Mouse (Mus musculus): Measurements from ENCODE around the gene Zscan2. TPM values are rescaled to one million over a fixed set of nuclear protein-coding genes. Genes with fewer than 3 reads are reported as not detected.

Zscan2 gene
- polyA plus RNA-seq, 1 experiment from 2014 or later, result 2.5 TPM

DNA sequence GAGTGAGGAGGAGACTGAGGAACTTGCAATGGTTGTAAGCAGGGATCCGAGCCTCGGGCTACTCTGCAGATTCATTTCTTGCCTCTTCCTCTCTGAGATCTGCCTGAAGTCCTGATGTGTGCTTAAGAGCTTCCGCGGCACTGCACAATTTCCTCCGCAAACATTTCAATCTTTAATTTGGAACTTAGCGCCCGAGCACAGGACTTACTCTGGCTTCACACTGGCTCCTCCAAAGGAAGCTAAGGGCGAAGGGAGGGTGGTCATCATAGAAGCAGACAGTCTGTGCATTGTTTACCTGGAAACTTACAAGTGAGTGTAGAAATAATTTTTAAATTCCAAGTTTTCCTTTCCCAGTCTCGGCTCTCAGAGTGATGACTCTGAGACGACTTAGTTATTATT lies 14.4 kb upstream of the Zscan2 start:
- 88% methylated on average over 10 of the region's 10 CpGs for WGBS

DNA sequence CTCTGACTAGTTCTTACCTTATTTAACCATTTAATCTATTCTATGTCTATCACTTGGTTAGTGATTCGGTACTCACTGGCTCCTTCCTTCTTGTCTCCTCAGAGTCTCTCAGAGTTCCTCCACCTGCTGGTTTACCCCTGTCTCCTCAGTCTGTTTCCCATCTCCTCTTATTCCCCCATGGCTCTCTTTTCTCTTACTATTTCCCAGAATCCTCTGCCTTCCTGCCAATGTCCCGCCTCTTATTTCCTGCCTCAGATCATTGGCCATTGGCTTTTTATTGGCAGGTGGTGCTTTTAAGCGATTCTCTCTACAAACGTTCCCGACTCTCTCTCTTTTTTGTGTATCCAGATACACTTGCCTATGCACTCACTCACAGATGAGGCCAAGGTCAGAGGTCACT lies 14.0 kb upstream of the Zscan2 start:
- H3K36me3 ChIP-seq, result no peaks in the 10 kb centered on the region
- H3K9me3 ChIP-seq (replicated peaks), result no peaks in the 10 kb centered on the region
- H3K4me1 ChIP-seq, result no peaks in the 10 kb centered on the region
- WGBS, result 85% methylated on average over 5 of the region's 5 CpGs
- no peak for DNase-seq (ENCODE audit: low spot score)
- H3K27me3 ChIP-seq (ENCODE audit: low read depth, poor library complexity, severe bottlenecking), result no peaks in the 10 kb centered on the region
- H3K27ac ChIP-seq (replicated peaks), result no peak overlapping the region
- no peak overlapping the region for H3K4me3 ChIP-seq

More for the DNA sequence above, 14.4 kb upstream of the Zscan2 start:
- H3K9me3 ChIP-seq (replicated peaks), result no peaks in the 10 kb centered on the region
- no peaks in the 10 kb centered on the region for H3K27me3 ChIP-seq (ENCODE audit: low read depth, poor library complexity, severe bottlenecking)
- no peaks in the 10 kb centered on the region for H3K36me3 ChIP-seq
- DNase-seq (ENCODE audit: low spot score), result no peak
- no peak overlapping the region for H3K27ac ChIP-seq (replicated peaks)
- no peak overlapping the region for H3K4me3 ChIP-seq
- no peaks in the 10 kb centered on the region for H3K4me1 ChIP-seq

DNA sequence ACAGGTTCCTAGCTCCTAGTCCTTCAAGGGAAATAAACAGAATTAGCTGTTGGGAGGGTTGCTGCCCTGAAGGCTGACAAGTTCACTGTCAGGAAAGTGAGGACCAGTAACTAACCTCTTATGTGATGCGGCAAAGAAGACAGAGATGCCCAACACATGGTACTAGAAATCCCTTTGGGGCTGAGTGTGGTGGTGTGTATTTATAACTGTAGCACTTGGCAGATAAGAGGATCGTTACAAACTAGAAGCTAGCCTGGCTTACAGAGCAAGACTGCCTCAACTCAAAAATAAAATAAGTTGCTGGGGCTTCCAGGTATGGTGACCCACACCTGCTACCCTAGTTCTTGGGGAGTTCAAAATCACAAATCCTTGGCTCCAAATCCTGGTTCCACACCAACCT lies 11.5 kb upstream of the Zscan2 start:
- Histone ChIP-seq H3K9me3 (replicated peaks) (no peaks in the 10 kb centered on the region), H3K27me3 (ENCODE audit: low read depth, poor library complexity, severe bottlenecking) (no peaks in the 10 kb centered on the region), H3K4me1 (no peaks in the 10 kb centered on the region), H3K36me3 (no peaks in the 10 kb centered on the region), H3K27ac (replicated peaks) (no peak overlapping the region), H3K4me3 (no peak overlapping the region)
- WGBS, result 86% methylated on average over 2 of the region's 2 CpGs
- DNase-seq (ENCODE audit: low spot score), result no peak

DNA sequence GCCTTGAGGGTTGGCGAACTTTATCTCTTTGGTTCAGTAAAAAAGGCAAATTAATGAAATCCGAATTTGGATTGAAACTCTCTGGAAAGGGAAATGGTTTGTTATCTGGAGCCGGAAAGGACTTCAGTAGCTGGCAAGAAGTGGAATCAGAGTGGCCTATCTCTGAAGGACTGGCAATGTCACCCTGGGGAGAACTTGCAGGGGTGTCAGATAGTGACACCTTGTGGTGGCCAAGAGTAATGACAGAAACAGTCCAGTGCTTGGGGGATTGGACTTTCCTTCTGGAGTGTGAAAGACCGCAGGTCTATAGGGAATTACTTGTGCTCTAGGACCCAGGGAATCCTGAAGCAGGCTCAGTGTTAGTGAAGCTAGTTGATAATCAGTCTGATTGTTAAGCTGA lies 11.0 kb upstream of the Zscan2 start:
- H3K4me3 ChIP-seq, result no peak overlapping the region
- H3K27ac ChIP-seq (replicated peaks), result no peak overlapping the region
- H3K27me3 ChIP-seq (ENCODE audit: low read depth, poor library complexity, severe bottlenecking), result no peaks in the 10 kb centered on the region
- H3K36me3 ChIP-seq, result no peaks in the 10 kb centered on the region
- H3K9me3 ChIP-seq (replicated peaks), result no peaks in the 10 kb centered on the region
- DNase-seq (ENCODE audit: low spot score), result peak; percentile 41
- no peaks in the 10 kb centered on the region for H3K4me1 ChIP-seq
- WGBS, result 33% methylated on average over 4 of the region's 4 CpGs

DNA sequence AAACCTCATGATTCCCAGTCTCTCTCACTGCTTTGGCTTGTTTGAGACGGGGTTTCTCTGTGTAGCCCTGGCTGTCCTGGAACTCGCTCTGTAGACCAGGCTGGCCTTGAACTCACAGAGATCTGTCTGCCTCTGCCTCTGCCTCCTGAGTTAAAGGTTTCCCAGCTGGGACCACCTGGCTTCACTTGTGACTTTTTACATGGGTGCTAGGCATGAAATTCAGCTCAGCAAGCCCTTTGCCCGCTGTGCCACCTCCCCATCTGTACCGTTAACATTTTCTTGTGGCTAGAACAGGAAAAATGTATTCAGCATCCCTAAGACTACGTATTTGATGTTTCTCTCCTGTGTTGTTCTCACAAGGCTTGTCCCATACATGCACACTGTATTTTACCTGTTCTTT lies 10.2 kb upstream of the Zscan2 start:
- 86% methylated on average over 5 of the region's 5 CpGs for WGBS
- H3K36me3 ChIP-seq, result no peaks in the 10 kb centered on the region

DNA sequence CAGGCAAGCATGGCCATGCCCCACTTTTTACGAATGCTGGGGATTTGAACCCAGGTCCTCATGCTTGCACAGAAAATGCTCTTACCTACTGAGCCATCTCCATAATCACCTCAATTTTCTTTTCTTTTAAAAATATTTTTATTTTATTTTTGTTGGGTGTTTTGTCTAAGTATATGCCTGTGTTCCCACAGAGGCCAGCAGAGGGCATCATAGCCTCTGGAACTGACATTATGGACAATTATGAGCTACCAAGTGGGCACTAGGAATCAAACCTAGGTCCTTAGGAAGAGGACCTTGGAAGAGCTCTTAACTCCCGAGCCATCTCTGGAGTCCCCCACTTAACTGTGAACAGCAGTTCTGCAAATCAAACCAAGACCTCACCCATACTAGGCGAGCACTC lies 7.5 kb upstream of the Zscan2 start:
- Histone ChIP-seq H3K4me3 (no peak overlapping the region), H3K4me1 (no peaks in the 10 kb centered on the region), H3K36me3 (no peaks in the 10 kb centered on the region), H3K27me3 (ENCODE audit: low read depth, poor library complexity, severe bottlenecking) (no peaks in the 10 kb centered on the region), H3K27ac (replicated peaks) (no peak overlapping the region), H3K9me3 (replicated peaks) (no peaks in the 10 kb centered on the region)
- DNase-seq (ENCODE audit: low spot score), result no peak
- 89% methylated on average over 3 of the region's 3 CpGs for WGBS

More for the DNA sequence above, 10.2 kb upstream of the Zscan2 start:
- H3K9me3 ChIP-seq (replicated peaks), result no peaks in the 10 kb centered on the region
- H3K27me3 ChIP-seq (ENCODE audit: low read depth, poor library complexity, severe bottlenecking), result no peaks in the 10 kb centered on the region
- H3K4me3 ChIP-seq, result no peak overlapping the region
- no peak overlapping the region for H3K27ac ChIP-seq (replicated peaks)
- H3K4me1 ChIP-seq, result no peaks in the 10 kb centered on the region
- no peak for DNase-seq (ENCODE audit: low spot score)

DNA sequence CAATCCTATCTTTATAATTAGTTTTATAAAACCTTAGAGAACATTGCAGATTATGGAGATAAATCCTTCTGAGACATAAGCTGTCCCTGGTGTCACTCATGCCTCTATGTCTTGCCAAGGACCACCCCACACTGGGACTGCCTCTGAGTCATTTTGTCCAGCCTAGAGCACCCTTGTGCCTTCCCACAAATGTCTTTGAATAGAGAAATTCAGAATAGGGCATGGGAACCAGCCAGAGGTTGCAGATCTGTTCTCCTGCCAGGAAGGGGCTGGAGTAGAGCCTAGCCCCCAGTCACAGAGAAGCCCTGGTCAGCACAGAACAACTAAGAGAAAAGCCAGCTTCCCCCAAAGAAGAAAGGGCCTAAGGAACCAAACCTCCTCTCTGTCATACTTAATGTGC lies 5.4 kb upstream of the Zscan2 start:
- no peaks in the 10 kb centered on the region for H3K36me3 ChIP-seq
- no peaks in the 10 kb centered on the region for H3K27me3 ChIP-seq (ENCODE audit: low read depth, poor library complexity, severe bottlenecking)
- H3K4me3 ChIP-seq, result no peak overlapping the region
- DNase-seq (ENCODE audit: low spot score), result no peak
- peaks cover 5% of the 10 kb centered on the region for H3K4me1 ChIP-seq
- no peaks in the 10 kb centered on the region for H3K9me3 ChIP-seq (replicated peaks)
- H3K27ac ChIP-seq (replicated peaks), result no peak overlapping the region

DNA sequence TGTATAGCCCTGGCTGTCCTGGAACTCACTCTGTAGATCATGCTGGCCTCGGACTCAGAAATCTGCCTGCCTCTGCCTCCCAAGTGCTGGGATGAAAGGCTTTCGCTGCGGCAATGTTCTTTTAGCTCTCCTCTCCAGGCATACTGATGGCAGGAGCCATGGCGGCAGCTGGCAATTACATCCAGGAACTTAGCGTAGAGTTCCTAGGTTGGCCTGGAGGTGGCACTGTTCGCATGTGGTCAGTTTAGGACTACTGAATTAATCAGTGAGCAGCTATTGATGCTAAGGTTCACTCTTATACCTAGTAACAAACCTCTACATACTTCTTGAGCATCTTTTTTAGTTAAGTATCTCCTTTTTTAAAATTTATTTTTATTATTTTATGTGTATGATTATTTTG lies 3.5 kb upstream of the Zscan2 start:
- Histone ChIP-seq H3K9me3 (replicated peaks) (no peaks in the 10 kb centered on the region), H3K27ac (replicated peaks) (no peak overlapping the region), H3K36me3 (no peaks in the 10 kb centered on the region), H3K4me1 (peaks cover 17% of the 10 kb centered on the region), H3K4me3 (no peak overlapping the region), H3K27me3 (ENCODE audit: low read depth, poor library complexity, severe bottlenecking) (no peaks in the 10 kb centered on the region)
- 30% methylated on average over 6 of the region's 6 CpGs for WGBS
- DNase-seq (ENCODE audit: low spot score), result peak; percentile 74

DNA sequence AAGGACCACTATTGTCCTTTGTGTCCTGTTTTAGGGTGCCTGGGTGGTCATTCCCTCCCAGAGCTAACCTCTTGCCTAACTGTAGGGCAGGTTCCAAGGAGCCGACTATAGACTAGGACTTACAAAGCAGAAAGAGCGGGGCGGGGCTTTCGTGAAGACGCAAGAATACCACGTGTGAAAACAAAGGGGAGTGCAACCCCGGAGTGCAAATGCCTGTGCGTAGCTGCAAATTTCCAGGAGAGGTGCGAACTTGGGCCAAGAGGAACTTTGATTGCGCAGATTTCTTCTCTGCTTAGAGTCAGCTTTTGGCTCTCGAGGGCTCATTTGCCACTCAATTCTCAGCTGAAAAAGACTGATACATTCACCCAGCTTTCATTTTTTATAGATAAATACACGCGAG lies 493 bp upstream of the Zscan2 start:
- H3K4me1 ChIP-seq, result peaks cover 29% of the 10 kb centered on the region

DNA sequence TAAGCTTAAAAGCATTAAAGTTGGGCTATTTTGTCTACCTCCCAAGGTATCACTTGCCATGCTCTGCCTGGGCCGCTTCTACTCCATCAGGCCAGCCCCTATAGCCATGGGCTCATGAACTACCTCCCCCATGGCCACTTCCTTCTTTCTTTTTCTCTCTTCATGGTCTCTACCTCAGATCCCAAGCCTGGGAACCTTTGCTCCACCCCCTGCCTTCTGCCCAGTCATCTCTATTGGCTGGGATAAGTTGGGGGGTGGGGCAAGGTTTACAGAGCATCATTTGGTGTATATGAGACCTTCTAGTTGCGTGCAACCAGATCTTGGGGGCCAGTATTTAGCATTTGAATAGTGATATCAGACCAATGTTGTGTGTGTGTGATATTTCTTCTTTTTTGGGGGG lies 1.8 kb downstream of the Zscan2 start:
- DNase-seq (ENCODE audit: low spot score), result no peak
- Histone ChIP-seq H3K27ac (replicated peaks) (no peak overlapping the region), H3K4me1 (peaks cover 29% of the 10 kb centered on the region), H3K36me3 (peaks cover 46% of the 10 kb centered on the region), H3K9me3 (replicated peaks) (no peaks in the 10 kb centered on the region), H3K27me3 (ENCODE audit: low read depth, poor library complexity, severe bottlenecking) (no peaks in the 10 kb centered on the region), H3K4me3 (peak overlapping the region; percentile 14; the same call in 1 of the 2 replicates)
- 81% methylated on average over 2 of the region's 2 CpGs for WGBS

More for the DNA sequence above, 493 bp upstream of the Zscan2 start:
- H3K36me3 ChIP-seq, result peaks cover 24% of the 10 kb centered on the region
- H3K27me3 ChIP-seq (ENCODE audit: low read depth, poor library complexity, severe bottlenecking), result no peaks in the 10 kb centered on the region
- 1% methylated on average over 13 of the region's 13 CpGs for WGBS
- DNase-seq (ENCODE audit: low spot score), result peak; percentile 67
- peak overlapping the region; percentile 78 for H3K4me3 ChIP-seq
- H3K9me3 ChIP-seq (replicated peaks), result no peaks in the 10 kb centered on the region
- H3K27ac ChIP-seq (replicated peaks), result peak overlapping the region; percentile 98

DNA sequence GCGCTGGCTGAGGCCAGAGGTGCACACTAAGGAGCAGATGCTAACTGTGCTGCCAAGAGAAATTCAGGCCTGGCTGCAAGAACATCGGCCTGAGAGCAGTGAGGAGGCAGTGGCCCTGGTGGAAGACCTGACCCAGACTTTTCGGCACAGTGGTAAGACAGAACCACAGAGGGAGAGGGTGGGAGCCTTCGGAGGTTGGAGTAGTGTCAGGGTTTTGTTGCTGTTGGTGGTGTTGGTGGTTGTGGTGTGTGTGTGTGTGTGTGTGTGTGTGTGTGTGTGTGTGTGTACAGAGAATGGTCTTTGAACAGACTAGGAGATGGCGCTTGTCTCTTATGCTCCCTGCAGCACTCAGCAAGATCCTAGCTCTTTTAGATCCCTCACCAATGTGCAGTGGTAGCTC lies 2.8 kb downstream of the Zscan2 start:
- WGBS, result 88% methylated on average over 5 of the region's 5 CpGs
- no peak overlapping the region for H3K27ac ChIP-seq (replicated peaks)
- H3K36me3 ChIP-seq, result peaks cover 56% of the 10 kb centered on the region
- H3K27me3 ChIP-seq (ENCODE audit: low read depth, poor library complexity, severe bottlenecking), result no peaks in the 10 kb centered on the region
- peaks cover 29% of the 10 kb centered on the region for H3K4me1 ChIP-seq
- no peaks in the 10 kb centered on the region for H3K9me3 ChIP-seq (replicated peaks)
- DNase-seq (ENCODE audit: low spot score), result no peak
- H3K4me3 ChIP-seq, result peak overlapping the region; percentile 18; the same call in 1 of the 2 replicates

DNA sequence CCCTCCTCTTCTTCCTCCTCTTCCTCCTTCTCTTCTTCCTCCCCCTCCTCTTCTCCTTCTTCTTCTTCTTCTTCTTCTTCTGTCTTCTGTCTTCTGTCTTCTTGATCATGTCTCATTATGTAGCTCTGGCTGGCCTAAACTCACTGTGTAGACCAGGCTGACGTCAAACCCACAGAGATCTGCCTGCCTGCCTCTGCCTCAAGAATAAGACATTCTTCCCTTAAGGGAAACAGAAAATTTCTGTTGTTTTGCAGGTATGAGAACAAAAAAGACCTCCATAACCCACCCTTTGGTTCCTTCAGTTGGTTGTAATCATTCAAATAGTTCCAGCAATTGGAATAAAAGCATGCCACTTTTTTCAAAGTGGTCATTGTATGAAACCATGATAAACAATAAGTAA lies 3.4 kb downstream of the Zscan2 start:
- DNase-seq (ENCODE audit: low spot score), result no peak
- WGBS, result 77% methylated on average over 1 of the region's 1 CpGs
- H3K36me3 ChIP-seq, result peaks cover 63% of the 10 kb centered on the region

DNA sequence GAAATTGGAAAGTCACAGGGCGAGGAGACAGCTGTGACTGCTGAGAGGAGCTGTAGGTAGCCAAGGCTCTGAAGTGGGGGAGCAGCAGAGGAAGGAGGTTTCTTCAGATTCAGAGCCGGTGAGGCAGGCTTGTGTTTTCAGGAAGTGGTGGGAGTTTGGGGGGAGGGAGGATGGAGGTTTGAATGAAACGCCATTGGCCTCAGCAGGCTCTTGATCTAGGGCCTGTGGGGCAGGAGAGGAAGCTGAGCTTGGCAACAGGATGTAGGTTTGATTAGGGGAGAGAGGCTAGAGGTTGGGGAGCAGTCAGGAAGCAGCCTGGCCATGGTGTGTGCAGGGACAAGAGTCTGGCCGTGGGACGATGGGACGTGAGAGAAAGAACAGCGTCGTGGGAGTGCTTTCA lies 4.1 kb downstream of the Zscan2 start:
- Histone ChIP-seq H3K4me1 (peaks cover 29% of the 10 kb centered on the region), H3K27ac (replicated peaks) (no peak overlapping the region), H3K4me3 (no peak overlapping the region), H3K9me3 (replicated peaks) (no peaks in the 10 kb centered on the region), H3K27me3 (ENCODE audit: low read depth, poor library complexity, severe bottlenecking) (no peaks in the 10 kb centered on the region), H3K36me3 (peaks cover 69% of the 10 kb centered on the region)
- no peak for DNase-seq (ENCODE audit: low spot score)
- 83% methylated on average over 8 of the region's 8 CpGs for WGBS

More for the DNA sequence above, 3.4 kb downstream of the Zscan2 start:
- Histone ChIP-seq H3K9me3 (replicated peaks) (no peaks in the 10 kb centered on the region), H3K27ac (replicated peaks) (no peak overlapping the region), H3K4me3 (no peak overlapping the region), H3K27me3 (ENCODE audit: low read depth, poor library complexity, severe bottlenecking) (no peaks in the 10 kb centered on the region), H3K4me1 (peaks cover 29% of the 10 kb centered on the region)

DNA sequence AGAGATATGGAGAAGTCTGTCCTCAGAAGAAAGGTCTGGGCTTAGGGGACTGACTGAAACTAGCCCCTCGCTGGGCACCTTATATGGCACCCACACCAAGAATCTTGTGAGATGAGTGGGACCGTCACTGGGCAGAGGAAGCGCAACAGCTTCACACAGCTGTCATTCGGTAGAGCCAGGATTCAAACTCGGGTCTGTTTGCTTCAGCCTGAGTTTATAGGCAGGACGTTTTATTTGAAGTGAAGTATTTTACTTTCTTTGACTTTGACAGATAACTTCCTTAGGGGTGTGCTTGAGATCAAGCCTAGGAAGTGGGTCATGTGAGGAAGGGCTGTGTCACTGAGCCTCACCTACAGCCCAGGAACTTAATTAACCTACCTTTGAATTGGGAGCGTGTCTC lies 4.8 kb downstream of the Zscan2 start:
- DNase-seq (ENCODE audit: low spot score), result no peak
- no peaks in the 10 kb centered on the region for H3K9me3 ChIP-seq (replicated peaks)
- WGBS, result 92% methylated on average over 7 of the region's 7 CpGs
- no peaks in the 10 kb centered on the region for H3K27me3 ChIP-seq (ENCODE audit: low read depth, poor library complexity, severe bottlenecking)
- no peak overlapping the region for H3K27ac ChIP-seq (replicated peaks)
- H3K4me1 ChIP-seq, result peaks cover 23% of the 10 kb centered on the region
- no peak overlapping the region for H3K4me3 ChIP-seq
- peaks cover 76% of the 10 kb centered on the region for H3K36me3 ChIP-seq

Measured in midbrain, embryonic 10.5 days (tissue).